Mouse (Mus musculus): Measurements from ENCODE around the gene Adam17. TPM values are rescaled to one million over a fixed set of nuclear protein-coding genes. Genes with fewer than 3 reads are reported as not detected.

Gene Adam17
- polyA plus RNA-seq, 1 experiment from 2014 or later = 11.2 TPM

GRCm38 (mm10) chr12:21288716-21289395 is 84.6 kb downstream of the Adam17 start:
- 88% methylated on average over 3 of the region's 3 CpGs for WGBS
- no peak for TF ChIP-seq CTCF (IDR thresholded peaks at IDR 0.05; ENCODE audit: low read depth)
- Histone ChIP-seq H3K9ac (ENCODE audit: low read depth, low read length) (no peak overlapping the region), H3K4me3 (ENCODE audit: low read depth, low read length) (no peak overlapping the region), H3K4me2 (replicated peaks; ENCODE audit: low read depth) (no peak overlapping the region), H3K9me3 (ENCODE audit: control insufficient read depth) (no peaks in the 10 kb centered on the region), H3K4me1 (replicated peaks; ENCODE audit: control insufficient read depth, insufficient read depth, low read length) (0 out of 2 replicates have a peak, but pooled peaks cover 5% of the 10 kb centered on the region), H3K36me3 (ENCODE audit: control insufficient read depth, insufficient read depth) (peaks cover 25% of the 10 kb centered on the region), H3K27ac (ENCODE audit: low read depth, low read length) (no peak overlapping the region), H3K27me3 (replicated peaks; ENCODE audit: control insufficient read depth, insufficient read depth, low read length) (no peaks in the 10 kb centered on the region)
- no peak for ATAC-seq

GRCm38 (mm10) chr12:21286712-21287650 is 86.5 kb downstream of the Adam17 start:
- H3K4me1 ChIP-seq (replicated peaks; ENCODE audit: control insufficient read depth, insufficient read depth, low read length) = 0 out of 2 replicates have a peak, but pooled peaks cover 5% of the 10 kb centered on the region
- ATAC-seq = no peak
- TF ChIP-seq CTCF (IDR thresholded peaks at IDR 0.05; ENCODE audit: low read depth) = no peak
- 24% methylated on average over 18 of the region's 18 CpGs for WGBS
- H3K36me3 ChIP-seq (ENCODE audit: control insufficient read depth, insufficient read depth) = peaks cover 10% of the 10 kb centered on the region; the same call in 1 of the 2 replicates
- no peaks in the 10 kb centered on the region for H3K27me3 ChIP-seq (replicated peaks; ENCODE audit: control insufficient read depth, insufficient read depth, low read length)
- H3K4me3 ChIP-seq (ENCODE audit: low read depth, low read length) = peak overlapping the region; percentile 78
- no peaks in the 10 kb centered on the region for H3K9me3 ChIP-seq (ENCODE audit: control insufficient read depth)
- peak overlapping the region; percentile 81 for H3K27ac ChIP-seq (ENCODE audit: low read depth, low read length)
- H3K4me2 ChIP-seq (replicated peaks; ENCODE audit: low read depth) = peak overlapping the region; percentile 83
- peak overlapping the region; percentile 78 for H3K9ac ChIP-seq (ENCODE audit: low read depth, low read length)

GRCm38 (mm10) chr12:21286243-21286622 is 87.2 kb downstream of the Adam17 start, which contains the start of gene Itgb1bp1:
Gene Itgb1bp1 (minus strand): TSS chr12:21286284.
- H3K9me3 ChIP-seq (ENCODE audit: control insufficient read depth) = no peaks in the 10 kb centered on the region
- H3K4me1 ChIP-seq (replicated peaks; ENCODE audit: control insufficient read depth, insufficient read depth, low read length) = 0 out of 2 replicates have a peak, but pooled peaks cover 5% of the 10 kb centered on the region
- peak within 1 kb of the TSS; percentile 81 for H3K27ac ChIP-seq (ENCODE audit: low read depth, low read length)
- H3K4me3 ChIP-seq (ENCODE audit: low read depth, low read length) = peak within 1 kb of the TSS; percentile 78
- H3K4me2 ChIP-seq (replicated peaks; ENCODE audit: low read depth) = peak within 1 kb of the TSS; percentile 83
- no peaks in the 10 kb centered on the region for H3K27me3 ChIP-seq (replicated peaks; ENCODE audit: control insufficient read depth, insufficient read depth, low read length)
- H3K9ac ChIP-seq (ENCODE audit: low read depth, low read length) = peak within 1 kb of the TSS; percentile 78
- ATAC-seq = peak; percentile 96
- under 1% methylated on average over 28 of the region's 28 CpGs for WGBS
- no peak for TF ChIP-seq CTCF (IDR thresholded peaks at IDR 0.05; ENCODE audit: low read depth)
- H3K36me3 ChIP-seq (ENCODE audit: control insufficient read depth, insufficient read depth) = peaks cover 4% of the 10 kb centered on the region; the same call in 1 of the 2 replicates

- H3K9ac ChIP-seq (ENCODE audit: low read depth, low read length) = peak overlapping the region; percentile 78
- H3K27me3 ChIP-seq (replicated peaks; ENCODE audit: control insufficient read depth, insufficient read depth, low read length) = no peaks in the 10 kb centered on the region
- H3K4me3 ChIP-seq (ENCODE audit: low read depth, low read length) = peak overlapping the region; percentile 78
- TF ChIP-seq CTCF (IDR thresholded peaks at IDR 0.05; ENCODE audit: low read depth) = no peak; the same call in 1 of the 2 replicates
- H3K4me1 ChIP-seq (replicated peaks; ENCODE audit: control insufficient read depth, insufficient read depth, low read length) = 0 out of 2 replicates have a peak, but pooled peaks cover 5% of the 10 kb centered on the region
- no peaks in the 10 kb centered on the region for H3K9me3 ChIP-seq (ENCODE audit: control insufficient read depth)
- H3K4me2 ChIP-seq (replicated peaks; ENCODE audit: low read depth) = peak overlapping the region; percentile 83
- 0% methylated on average over 47 of the region's 47 CpGs for WGBS
- peak overlapping the region; percentile 81; the same call in 1 of the 2 replicates for H3K27ac ChIP-seq (ENCODE audit: low read depth, low read length)
- 0 out of 2 replicates have a peak, but pooled peaks cover 4% of the 10 kb centered on the region for H3K36me3 ChIP-seq (ENCODE audit: control insufficient read depth, insufficient read depth)
- peak; percentile 80 for ATAC-seq
Measured at GRCm38 (mm10) chr12:21285508-21286242, 87.8 kb downstream of the Adam17 start.

GRCm38 (mm10) chr12:21284761-21285441 is 88.5 kb downstream of the Adam17 start, which contains the start of gene Cpsf3:
Gene Cpsf3 (plus strand): TSS chr12:21285391.
- H3K9me3 ChIP-seq (ENCODE audit: control insufficient read depth) = no peaks in the 10 kb centered on the region
- peak within 1 kb of the TSS; percentile 78 for H3K9ac ChIP-seq (ENCODE audit: low read depth, low read length)
- H3K4me3 ChIP-seq (ENCODE audit: low read depth, low read length) = peak within 1 kb of the TSS; percentile 78
- 0 out of 2 replicates have a peak, but pooled peaks cover 5% of the 10 kb centered on the region for H3K4me1 ChIP-seq (replicated peaks; ENCODE audit: control insufficient read depth, insufficient read depth, low read length)
- ATAC-seq = no peak
- peak within 1 kb of the TSS; percentile 81 for H3K27ac ChIP-seq (ENCODE audit: low read depth, low read length)
- H3K27me3 ChIP-seq (replicated peaks; ENCODE audit: control insufficient read depth, insufficient read depth, low read length) = no peaks in the 10 kb centered on the region
- TF ChIP-seq CTCF (IDR thresholded peaks at IDR 0.05; ENCODE audit: low read depth) = 0 out of 2 replicates have a peak, but pooled peaks have one; percentile 36
- 57% methylated on average over 11 of the region's 11 CpGs for WGBS
- peak within 1 kb of the TSS; percentile 83 for H3K4me2 ChIP-seq (replicated peaks; ENCODE audit: low read depth)
- no peaks in the 10 kb centered on the region for H3K36me3 ChIP-seq (ENCODE audit: control insufficient read depth, insufficient read depth)
